Mouse (Mus musculus): Measurements from ENCODE around the gene Pdk2. TPM values are rescaled to one million over a fixed set of nuclear protein-coding genes. Genes with fewer than 3 reads are reported as not detected.

The Pdk2 gene
- polyA plus RNA-seq, 1 experiment from 2014 or later, result 9.7 TPM

- WGBS, result 84% methylated on average over 12 of the region's 12 CpGs
- Histone ChIP-seq H3K9me3 (replicated peaks) (no peaks in the 10 kb centered on the region), H3K36me3 (peaks cover 66% of the 10 kb centered on the region), H3K4me3 (peak overlapping the region; percentile 4; the same call in 1 of the 2 replicates), H3K27ac (replicated peaks) (0 out of 2 replicates have a peak overlapping the region, but pooled peaks have one; percentile 13), H3K4me1 (peaks cover 64% of the 10 kb centered on the region), H3K27me3 (ENCODE audit: low read depth, poor library complexity, severe bottlenecking) (no peaks in the 10 kb centered on the region)
- no peak for DNase-seq (ENCODE audit: low spot score)
These were observed 36.8 kb downstream of the Pdk2 start for GRCm38 (mm10) chr11:95004136-95004936.

DNA sequence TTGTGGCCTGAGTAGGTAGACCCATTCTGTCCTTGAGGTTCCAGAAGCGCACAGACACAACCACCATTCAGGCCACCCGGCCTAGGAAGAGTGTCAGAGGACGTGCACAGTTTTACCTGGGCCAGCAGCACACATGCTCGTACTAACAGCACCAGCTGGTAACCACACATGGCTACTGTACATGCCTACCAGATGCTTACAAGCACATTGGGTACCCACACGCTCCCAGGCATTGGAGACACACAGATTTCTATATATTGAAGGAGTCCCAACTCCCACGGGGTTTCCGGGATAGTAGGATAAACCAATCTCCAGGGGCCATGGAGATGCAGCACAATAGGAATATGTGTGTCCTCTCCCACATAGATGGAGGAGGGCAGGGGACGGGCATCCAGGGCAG, 38.4 kb downstream of the Pdk2 start:
- Histone ChIP-seq H3K27me3 (ENCODE audit: low read depth, poor library complexity, severe bottlenecking) (no peaks in the 10 kb centered on the region), H3K27ac (replicated peaks) (no peak overlapping the region), H3K4me3 (no peak overlapping the region), H3K36me3 (peaks cover 82% of the 10 kb centered on the region), H3K9me3 (replicated peaks) (no peaks in the 10 kb centered on the region), H3K4me1 (peaks cover 56% of the 10 kb centered on the region)
- 92% methylated on average over 8 of the region's 8 CpGs for WGBS
- DNase-seq (ENCODE audit: low spot score), result no peak

DNA sequence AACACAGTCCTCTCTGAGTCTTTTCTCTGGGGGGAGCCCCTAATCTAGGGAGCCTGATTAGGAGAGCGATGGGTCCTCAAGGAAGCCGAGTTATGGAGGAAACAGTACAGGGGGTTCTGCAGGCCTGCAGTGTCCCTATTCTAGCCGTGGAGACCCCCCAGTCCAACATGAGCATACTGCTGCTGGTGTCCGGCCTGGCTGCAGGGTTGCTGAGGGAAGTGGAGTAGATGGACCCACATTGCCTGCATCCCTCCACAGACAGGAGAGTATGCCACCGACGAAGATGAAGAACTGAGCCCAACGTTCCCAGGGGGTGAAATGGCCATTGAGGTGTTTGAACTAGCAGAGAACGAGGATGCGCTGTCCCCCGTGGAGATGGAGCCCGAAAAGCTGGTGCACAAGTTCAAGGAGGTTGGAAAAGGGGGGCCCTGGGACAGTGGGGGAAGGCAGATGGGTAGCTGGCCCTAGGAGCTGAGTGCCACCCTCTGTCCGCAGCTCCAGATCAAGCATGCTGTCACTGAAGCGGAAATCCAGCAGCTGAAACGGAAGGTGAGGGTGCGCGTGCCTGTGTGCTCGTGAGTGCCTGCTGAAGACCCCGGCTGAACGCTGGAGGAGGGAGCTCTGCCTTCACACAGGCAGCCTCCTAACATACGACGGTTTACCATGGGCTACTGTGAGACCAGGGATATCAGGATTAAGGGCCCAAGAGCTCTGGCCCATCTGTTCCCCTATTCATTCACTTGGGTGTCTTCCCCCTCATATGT, 39.4 kb downstream of the Pdk2 start:
- Histone ChIP-seq H3K36me3 (peaks cover 92% of the 10 kb centered on the region), H3K4me3 (no peak overlapping the region), H3K9me3 (replicated peaks) (no peaks in the 10 kb centered on the region), H3K27ac (replicated peaks) (peak overlapping the region; percentile 50; the same call in 1 of the 2 replicates), H3K27me3 (ENCODE audit: low read depth, poor library complexity, severe bottlenecking) (no peaks in the 10 kb centered on the region), H3K4me1 (peaks cover 48% of the 10 kb centered on the region)
- WGBS, result 88% methylated on average over 21 of the region's 21 CpGs
- DNase-seq (ENCODE audit: low spot score), result no peak

- Histone ChIP-seq H3K27ac (replicated peaks) (peak overlapping the region; percentile 71), H3K4me3 (peak overlapping the region; percentile 10; the same call in 1 of the 2 replicates), H3K4me1 (peaks cover 47% of the 10 kb centered on the region), H3K27me3 (ENCODE audit: low read depth, poor library complexity, severe bottlenecking) (no peaks in the 10 kb centered on the region), H3K36me3 (peaks cover 99% of the 10 kb centered on the region), H3K9me3 (replicated peaks) (no peaks in the 10 kb centered on the region)
- 3% methylated on average over 8 of the region's 8 CpGs for WGBS
- peak; percentile 73 for DNase-seq (ENCODE audit: low spot score)
These were observed 40.1 kb downstream of the Pdk2 start for GRCm38 (mm10) chr11:95001058-95001457.

GRCm38 (mm10) chr11:95000548-95000947, 40.6 kb downstream of the Pdk2 start:
- 59% methylated on average over 4 of the region's 4 CpGs for WGBS
- Histone ChIP-seq H3K27ac (replicated peaks) (peak overlapping the region; percentile 71), H3K9me3 (replicated peaks) (no peaks in the 10 kb centered on the region), H3K36me3 (peaks cover 99% of the 10 kb centered on the region), H3K27me3 (ENCODE audit: low read depth, poor library complexity, severe bottlenecking) (no peaks in the 10 kb centered on the region), H3K4me3 (peak overlapping the region; percentile 14; the same call in 1 of the 2 replicates), H3K4me1 (peaks cover 47% of the 10 kb centered on the region)
- no peak for DNase-seq (ENCODE audit: low spot score)

GRCm38 (mm10) chr11:95000128-95000527, 41.0 kb downstream of the Pdk2 start:
- WGBS, result 83% methylated on average over 8 of the region's 8 CpGs
- H3K36me3 ChIP-seq, result peaks cover 98% of the 10 kb centered on the region

DNA sequence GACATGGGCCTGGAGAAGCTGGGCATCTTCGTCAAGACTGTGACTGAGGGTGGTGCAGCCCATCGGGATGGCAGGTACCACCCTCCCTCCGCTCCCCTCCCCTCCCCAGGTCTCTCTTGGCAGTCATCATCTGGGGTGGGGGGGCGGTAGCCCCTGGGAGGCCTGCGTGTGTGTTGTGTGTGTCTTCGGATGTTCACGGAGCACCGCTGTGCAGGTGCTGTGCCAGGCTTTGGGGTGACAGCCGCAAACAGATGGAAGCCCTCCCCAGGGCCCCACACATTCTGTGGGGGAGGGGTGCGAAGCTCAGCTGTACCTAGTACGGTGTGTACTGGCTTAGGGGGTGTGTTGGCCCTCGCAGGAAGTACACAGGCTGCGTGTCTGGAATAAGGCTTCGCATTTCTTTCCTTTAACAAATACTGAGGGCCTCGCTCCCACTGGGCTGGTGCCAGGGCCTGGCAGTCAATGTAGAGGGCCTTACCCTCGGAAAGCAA, 43.1 kb downstream of the Pdk2 start:
- Histone ChIP-seq H3K27ac (replicated peaks) (peak overlapping the region; percentile 61), H3K36me3 (peaks cover 90% of the 10 kb centered on the region), H3K9me3 (replicated peaks) (no peaks in the 10 kb centered on the region), H3K4me1 (peaks cover 61% of the 10 kb centered on the region), H3K4me3 (peak overlapping the region; percentile 24; the same call in 1 of the 2 replicates), H3K27me3 (ENCODE audit: low read depth, poor library complexity, severe bottlenecking) (no peaks in the 10 kb centered on the region)
- DNase-seq (ENCODE audit: low spot score), result no peak
- 88% methylated on average over 16 of the region's 16 CpGs for WGBS

More at GRCm38 (mm10) chr11:95000128-95000527, 41.0 kb downstream of the Pdk2 start:
- no peak for DNase-seq (ENCODE audit: low spot score)
- H3K4me3 ChIP-seq, result peak overlapping the region; percentile 7; the same call in 1 of the 2 replicates
- H3K9me3 ChIP-seq (replicated peaks), result no peaks in the 10 kb centered on the region
- peak overlapping the region; percentile 71 for H3K27ac ChIP-seq (replicated peaks)
- no peaks in the 10 kb centered on the region for H3K27me3 ChIP-seq (ENCODE audit: low read depth, poor library complexity, severe bottlenecking)
- H3K4me1 ChIP-seq, result peaks cover 47% of the 10 kb centered on the region

- H3K4me1 ChIP-seq, result peaks cover 65% of the 10 kb centered on the region
- no peaks in the 10 kb centered on the region for H3K9me3 ChIP-seq (replicated peaks)
- H3K27ac ChIP-seq (replicated peaks), result peak overlapping the region; percentile 61
- DNase-seq (ENCODE audit: low spot score), result no peak
- no peaks in the 10 kb centered on the region for H3K27me3 ChIP-seq (ENCODE audit: low read depth, poor library complexity, severe bottlenecking)
- no peak overlapping the region for H3K4me3 ChIP-seq
- 79% methylated on average over 5 of the region's 5 CpGs for WGBS
- H3K36me3 ChIP-seq, result peaks cover 86% of the 10 kb centered on the region
These were observed 43.6 kb downstream of the Pdk2 start for GRCm38 (mm10) chr11:94997596-94997995.

DNA sequence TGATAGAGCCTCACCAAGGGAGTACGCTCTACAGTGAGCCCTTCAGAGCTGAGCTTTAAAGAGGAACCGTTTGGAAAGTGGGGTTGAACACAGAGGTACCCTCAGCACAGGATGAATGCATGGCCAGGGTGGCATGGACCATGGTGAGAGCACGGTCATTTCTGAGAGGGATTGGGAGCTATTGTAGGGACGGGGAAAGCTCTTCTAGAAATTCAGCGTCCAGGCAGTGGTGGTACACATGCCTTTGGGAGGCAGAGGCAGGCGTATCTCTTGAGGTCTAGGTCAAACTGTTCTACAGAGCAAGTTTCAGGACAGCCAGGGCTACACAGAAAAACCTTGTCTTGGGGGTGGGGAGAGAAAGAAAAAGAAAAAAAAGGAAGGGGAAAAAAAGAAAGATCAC, 44.2 kb downstream of the Pdk2 start:
- no peaks in the 10 kb centered on the region for H3K9me3 ChIP-seq (replicated peaks)
- DNase-seq (ENCODE audit: low spot score), result no peak
- 93% methylated on average over 6 of the region's 6 CpGs for WGBS
- peaks cover 79% of the 10 kb centered on the region for H3K36me3 ChIP-seq
- no peak overlapping the region for H3K4me3 ChIP-seq
- no peaks in the 10 kb centered on the region for H3K27me3 ChIP-seq (ENCODE audit: low read depth, poor library complexity, severe bottlenecking)
- H3K4me1 ChIP-seq, result peaks cover 72% of the 10 kb centered on the region
- H3K27ac ChIP-seq (replicated peaks), result peak overlapping the region; percentile 43; the same call in 1 of the 2 replicates

DNA sequence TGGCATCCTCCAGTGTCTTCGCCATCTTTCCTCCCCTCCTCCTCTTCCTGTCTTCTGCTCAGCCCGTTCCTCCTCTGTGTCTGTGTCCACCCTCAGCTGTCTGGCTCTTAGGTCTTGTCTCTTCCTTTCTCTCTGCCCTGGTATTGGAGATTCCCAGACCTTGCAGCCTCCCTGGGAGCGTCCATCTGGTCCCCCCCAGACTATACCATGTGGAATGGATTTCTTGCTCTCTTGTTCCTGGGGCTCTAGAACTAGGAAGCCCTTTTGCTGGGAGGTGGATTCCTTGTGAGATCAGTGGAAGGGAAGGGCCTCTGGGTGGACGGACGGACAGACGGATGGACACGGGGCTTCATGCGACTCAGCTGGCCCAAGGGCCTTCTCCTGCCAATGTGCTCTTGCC, 45.1 kb downstream of the Pdk2 start:
- no peak for DNase-seq (ENCODE audit: low spot score)
- Histone ChIP-seq H3K27me3 (ENCODE audit: low read depth, poor library complexity, severe bottlenecking) (no peaks in the 10 kb centered on the region), H3K4me1 (peaks cover 78% of the 10 kb centered on the region), H3K4me3 (peak overlapping the region; percentile 20; the same call in 1 of the 2 replicates), H3K9me3 (replicated peaks) (no peaks in the 10 kb centered on the region), H3K36me3 (peaks cover 71% of the 10 kb centered on the region), H3K27ac (replicated peaks) (peak overlapping the region; percentile 43)
- WGBS, result 90% methylated on average over 8 of the region's 8 CpGs

DNA sequence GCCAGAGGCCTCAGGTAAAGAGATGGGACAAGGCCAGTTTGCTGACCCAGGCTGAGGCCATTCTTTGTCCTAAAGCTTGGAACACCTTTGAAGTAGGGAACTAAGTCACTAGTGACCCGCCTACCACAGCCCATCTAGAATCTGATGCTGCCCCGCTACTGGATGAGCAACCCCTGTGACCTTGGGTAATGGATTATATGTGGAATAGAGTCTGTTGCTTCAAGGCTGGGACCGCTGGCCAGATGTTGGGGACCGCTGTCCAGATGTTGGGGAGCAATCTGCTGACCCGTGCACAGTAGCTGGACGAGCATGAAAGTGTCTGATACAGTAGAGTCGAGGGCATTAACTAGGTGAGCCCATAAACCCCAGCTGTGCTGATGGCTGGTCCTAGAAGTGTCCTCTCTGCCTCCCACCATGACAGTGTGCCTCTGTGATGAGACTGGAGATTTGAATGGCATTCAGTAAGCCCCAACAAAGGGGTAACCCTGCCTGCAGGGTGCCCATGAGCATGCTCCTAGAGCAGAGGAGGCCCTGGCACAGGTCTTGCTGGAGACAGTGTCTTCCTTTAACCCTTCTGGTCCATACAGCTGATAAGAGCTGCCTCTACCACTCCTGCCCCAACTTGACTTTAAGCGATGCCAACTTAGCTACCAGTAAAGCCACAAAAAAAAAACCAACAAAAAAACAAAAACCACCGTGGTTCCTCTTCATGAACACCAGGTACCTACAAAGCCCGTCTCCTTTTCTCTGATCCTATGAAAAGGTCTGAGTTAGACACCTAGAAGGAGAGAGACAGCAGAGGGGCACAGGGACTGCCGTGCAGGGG, 46.0 kb downstream of the Pdk2 start:
- DNase-seq (ENCODE audit: low spot score), result no peak
- peak overlapping the region; percentile 81 for H3K4me3 ChIP-seq
- H3K36me3 ChIP-seq, result peaks cover 62% of the 10 kb centered on the region
- no peaks in the 10 kb centered on the region for H3K9me3 ChIP-seq (replicated peaks)
- H3K27me3 ChIP-seq (ENCODE audit: low read depth, poor library complexity, severe bottlenecking), result no peaks in the 10 kb centered on the region
- 90% methylated on average over 11 of the region's 11 CpGs for WGBS
- peak overlapping the region; percentile 96 for H3K27ac ChIP-seq (replicated peaks)
- peaks cover 76% of the 10 kb centered on the region for H3K4me1 ChIP-seq

All from midbrain, embryonic 10.5 days (tissue).